Mouse (Mus musculus) frontal cortex, postnatal 36 days (tissue): ENCODE data around the gene Smg6.
"Not testable (repeated sequence)": the region's sequence is repeated elsewhere in the genome, so short reads cannot be mapped to it uniquely, and the experiment has no call there.

Source experiments
- DNase-seq, 2 experiments: peaks; one replicate each; pipeline ENCODE4 v3.0.0; 2022; ENCODE audit warnings: low spot score in 2 of 2

Gene Smg6

DNA sequence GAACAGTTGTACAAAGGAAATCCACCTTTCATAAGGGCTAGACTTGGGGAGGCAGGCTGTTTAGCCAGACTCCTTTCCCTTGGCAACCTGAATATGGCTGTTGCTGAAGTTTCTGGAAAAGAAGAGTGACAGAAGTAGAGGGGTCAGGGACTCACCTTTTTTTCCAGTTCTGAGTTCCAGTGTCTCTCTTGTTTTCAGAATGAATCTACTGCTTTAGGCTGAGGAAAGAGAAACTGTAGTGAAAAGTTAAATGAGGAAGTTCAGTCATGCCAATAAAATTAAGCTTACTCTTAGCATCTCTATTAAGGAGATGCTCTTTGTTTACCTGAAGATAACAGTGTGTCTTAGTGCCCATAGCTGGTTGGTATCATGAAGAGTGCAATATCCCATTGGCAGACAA lies 69.2 kb downstream of the Smg6 start:
- no peak for DNase-seq

DNA sequence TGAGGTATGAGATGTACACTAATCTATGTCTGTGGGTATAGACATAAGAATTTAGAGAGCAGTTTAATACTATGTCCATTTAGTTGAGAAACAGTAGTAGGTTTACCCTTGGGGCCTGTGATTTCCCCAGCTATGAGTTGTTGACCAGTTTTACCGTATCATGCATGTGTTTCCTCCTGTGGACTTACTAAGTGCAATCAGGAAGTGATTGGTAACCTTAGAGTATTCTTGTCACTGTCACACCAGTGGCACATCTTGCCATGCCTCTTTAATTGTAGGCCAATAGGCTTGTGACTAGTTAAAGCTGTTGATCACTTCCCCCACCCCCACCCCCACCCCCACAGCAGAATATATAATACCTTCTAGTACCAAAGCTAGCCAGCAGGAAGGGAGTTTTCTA lies 70.9 kb downstream of the Smg6 start:
- DNase-seq, result no peak

DNA sequence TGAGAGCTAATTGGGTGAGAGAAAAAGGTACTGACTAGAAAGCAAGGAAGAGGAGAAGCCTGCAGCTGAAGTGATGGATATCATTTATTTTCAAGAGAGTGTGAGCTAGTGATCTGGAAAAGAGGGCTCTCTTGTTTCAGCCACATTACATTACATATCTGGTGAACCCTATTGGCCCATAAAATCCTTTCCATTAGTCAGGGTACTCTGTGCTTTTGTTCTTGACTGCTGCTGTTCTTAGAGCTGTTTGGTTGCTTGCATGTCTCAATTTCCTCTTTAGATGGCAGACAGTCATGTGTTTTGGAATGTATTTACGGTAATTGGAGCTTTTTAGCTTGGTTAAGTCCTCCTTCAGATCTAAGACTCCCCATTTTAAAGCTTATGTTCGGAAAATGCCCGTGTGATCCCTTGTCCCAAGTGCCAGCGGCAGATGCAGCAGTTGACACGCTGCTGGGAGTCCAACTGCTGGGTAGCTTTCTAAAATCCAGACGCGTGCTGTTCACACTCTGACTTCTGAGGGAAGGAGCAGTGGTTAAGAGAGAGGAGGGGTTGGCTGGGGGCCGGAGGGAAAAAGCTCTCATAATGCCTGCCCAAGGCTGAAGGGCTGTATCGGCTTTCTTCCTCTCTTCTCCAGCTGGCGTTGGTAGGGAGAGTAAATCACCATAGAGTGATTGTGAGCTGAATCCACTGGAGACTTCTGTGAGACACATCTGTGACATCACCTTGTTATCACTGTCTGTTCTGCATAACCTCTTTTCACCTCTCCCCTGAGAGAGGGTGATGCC lies 75.4 kb downstream of the Smg6 start:
- DNase-seq, result no peak

DNA sequence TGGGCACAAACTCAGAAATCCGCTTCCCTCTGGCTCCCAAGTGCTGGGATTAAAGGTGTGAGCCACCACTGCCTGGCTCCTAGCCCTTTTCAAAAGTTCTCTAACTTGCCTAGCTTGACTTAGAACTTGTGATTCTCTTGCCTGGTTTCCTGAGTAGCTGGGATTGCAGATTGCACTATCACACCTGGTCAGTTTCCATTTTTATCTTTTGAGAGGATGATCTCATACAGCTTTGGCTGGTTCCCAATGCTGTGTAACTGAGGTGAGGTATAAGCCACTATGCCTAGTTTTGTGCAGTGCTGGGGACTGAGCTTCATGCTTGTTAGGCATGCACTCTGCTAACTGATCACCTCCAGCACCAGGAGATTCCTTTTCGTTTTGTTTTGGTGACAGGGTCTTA lies 82.6 kb downstream of the Smg6 start:
- no peak for DNase-seq

DNA sequence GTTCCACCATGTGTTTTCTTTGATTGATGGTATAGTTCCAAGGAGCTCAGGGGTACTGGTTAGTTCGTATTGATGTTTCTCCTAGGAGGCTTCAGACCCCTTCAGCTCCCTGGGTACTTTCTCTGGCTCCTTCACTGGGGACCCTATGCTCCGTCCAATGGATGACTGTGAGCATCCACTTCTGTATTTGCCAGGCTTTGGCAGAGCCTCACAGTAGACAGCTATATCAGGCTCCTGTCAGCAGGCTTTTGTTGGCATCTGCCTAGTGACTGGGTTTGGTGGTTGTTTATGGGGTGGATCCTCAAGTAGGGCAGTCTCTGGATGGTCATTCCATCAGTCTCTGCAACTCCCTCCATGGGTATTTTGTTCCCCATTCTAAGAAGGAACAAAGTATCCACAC lies 83.9 kb downstream of the Smg6 start:
- DNase-seq, result not testable (repeated sequence)

DNA sequence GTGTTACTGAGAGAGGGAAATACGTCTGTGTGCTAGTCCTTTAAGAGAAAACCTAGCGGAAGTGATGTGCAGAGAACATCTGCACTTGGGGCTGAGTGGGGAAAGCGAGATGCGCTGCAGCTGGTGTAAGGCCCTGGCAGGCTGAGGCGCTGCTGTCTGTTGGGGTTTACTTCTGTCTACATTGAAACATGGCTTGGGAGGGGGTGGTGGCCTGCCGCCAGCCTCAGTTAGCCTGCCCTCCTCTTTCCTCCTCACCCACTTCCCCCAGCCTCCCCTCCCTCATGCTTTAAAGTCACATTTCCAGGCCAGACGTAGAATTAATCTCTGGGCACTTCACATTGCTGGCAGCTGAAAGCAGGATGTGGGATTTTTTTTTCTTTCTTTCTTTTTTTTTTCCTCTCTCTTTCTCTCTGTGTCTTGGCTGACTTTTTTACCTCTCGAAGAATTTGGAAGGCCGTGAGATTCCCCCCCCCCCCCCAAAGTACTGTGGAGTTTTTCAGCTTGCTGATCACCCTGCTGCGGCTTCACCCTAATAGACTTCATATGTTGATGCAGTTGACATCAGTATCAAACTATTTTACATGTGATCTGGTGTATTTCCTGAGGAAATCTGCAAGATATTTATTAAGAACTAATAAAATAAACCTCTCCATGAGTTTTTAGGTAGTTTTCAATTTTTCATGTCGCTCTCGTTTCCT lies 87.5 kb downstream of the Smg6 start:
- DNase-seq, result peak; percentile 48 to 63

DNA sequence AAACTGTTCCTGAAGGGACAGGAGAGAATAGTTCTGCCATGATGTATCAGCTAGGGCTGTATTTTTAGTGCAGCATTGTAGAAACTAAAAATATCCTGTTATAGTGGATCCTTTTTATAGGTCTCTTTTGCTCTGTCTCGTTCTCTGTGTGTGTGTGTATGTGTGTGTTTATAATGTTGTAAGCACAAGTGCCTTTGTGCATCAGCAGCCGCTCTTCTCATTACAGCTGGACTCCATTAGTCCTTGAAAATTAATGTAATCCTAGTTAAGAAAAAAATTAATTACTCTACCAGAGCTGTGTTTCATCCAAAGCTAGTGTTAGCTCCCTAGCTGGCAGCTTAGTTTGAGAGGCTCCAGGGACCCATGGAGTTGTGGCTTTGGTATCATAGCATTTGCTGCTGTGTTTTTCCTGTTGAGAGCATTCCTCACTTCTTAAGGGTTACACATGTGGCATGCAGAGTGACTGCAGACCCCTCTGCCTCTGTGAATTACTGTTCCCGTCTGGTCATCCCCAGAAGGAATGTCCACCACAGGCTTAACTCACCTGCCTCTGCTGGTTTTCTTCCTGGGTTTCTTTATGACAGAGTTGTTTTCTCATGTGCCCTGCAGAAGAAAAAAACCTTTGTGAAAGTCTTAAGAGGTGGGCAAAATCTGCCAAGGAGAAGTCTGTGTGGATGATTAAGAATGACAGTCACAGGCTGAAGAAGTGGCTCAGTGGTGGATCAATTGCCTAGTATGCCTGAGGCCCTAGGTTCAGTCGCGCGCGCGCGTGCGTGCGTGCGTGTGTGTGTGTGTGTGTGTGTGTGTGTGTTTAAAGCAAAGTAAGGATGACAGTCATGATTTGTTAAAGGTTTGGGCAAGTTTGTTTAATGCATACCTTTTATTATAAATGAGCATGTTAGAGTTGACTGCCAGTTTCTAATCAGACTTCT lies 88.4 kb downstream of the Smg6 start:
- no peak for DNase-seq

DNA sequence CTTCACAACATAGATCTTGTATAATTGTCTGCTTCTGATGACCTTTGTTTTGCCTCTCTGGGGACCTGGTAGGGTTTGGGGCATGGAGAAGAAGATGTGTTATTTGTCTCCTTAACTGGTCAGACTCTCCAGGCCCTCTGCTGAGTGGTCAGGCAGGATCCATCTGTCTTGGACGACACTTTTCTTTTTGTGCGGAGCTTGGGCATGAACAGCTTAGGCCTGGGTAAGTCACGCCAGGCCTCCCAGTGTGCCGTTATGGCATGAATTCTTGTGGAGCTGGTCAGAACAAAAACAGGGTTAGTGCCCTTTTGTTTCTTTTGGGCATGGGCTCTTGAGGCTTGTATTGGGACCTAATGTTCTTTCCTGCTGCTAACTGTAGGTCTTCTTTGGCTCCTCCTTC lies 89.2 kb downstream of the Smg6 start:
- no peak for DNase-seq

DNA sequence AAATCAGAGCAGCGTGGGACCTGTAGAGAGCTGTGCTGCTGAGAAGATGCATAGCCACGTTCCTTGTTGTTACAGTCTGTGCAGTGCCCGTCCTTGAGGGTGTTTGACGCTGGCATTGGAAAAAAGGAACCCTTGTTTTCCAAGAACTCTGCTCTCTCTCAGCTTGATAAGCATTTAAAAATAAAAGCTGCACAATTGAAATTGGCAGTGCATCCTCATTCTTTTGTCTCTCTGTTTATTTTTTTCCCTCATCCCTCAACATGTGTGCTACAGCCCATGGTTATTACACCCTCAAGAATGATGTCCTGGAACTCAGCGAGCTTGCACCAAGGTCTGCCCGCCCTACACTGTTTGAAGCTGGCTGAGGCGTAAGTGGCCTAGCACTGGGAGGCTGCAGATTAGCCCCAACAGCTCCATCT lies 89.8 kb downstream of the Smg6 start:
- peak; percentile 37 to 38 for DNase-seq

DNA sequence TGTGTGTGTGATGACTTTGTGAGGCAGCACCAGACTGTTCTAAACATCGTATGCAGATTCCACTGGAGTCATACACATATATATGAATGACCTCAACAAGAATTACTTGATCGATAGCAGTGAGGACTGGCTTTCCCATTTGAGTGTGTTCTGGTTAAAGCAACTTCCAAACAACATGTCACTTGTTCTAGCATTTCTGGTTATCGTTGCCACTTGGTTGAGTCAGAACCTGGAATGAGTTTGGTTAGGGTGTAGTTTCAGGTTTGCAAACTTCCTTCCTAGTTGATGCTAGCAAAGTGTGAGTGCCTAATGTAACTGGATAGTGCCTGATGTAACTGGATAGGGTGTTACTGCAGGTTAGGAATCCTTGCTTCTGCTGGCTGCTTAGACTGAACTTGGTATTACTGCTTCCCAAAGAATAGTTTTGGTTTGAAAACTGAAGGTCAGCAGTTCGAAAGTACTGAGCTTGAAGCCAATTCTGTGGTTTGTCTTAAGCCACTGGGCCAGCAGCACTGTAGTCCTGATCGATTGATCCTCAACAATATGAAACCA lies 90.8 kb downstream of the Smg6 start:
- DNase-seq, result no peak

DNA sequence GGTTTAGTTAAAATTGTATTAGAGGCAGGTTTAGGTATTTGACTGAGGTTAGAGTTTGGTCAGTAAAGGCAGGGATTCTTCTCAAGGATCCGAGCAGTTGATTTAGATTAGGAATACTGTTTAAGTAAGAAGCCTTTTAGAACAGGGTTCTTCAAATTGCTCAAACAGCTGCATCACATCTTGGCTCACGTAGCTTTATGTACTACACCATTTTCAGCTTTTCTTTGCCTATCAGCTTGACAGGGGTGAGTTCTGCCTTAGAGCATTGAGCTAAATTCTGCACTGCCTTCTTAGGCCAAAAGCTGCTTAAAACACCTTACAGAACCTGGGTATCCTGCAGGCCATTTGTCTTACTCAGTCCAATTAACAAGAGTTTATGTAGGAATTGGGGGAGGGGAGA lies 92.2 kb downstream of the Smg6 start:
- no peak for DNase-seq

DNA sequence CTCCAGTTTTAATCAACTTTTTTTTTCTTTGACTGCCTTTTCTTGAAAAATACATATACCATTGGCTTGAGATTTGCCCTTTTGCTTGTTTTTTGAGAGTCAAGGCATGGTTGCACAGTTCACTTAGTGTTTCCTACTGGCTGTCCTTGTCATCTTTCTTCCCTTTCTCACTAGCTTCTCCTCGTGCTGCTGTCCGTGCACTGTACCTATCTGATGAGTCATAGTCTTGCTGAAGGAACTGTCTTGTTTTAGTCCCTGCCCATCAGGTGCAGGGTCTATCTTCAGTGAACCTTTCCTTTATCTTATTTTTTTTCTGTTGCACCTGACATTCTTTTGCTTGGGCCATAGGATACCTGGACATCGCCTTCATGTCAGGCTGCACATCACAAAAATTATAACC lies 101.4 kb downstream of the Smg6 start:
- DNase-seq, result no peak

DNA sequence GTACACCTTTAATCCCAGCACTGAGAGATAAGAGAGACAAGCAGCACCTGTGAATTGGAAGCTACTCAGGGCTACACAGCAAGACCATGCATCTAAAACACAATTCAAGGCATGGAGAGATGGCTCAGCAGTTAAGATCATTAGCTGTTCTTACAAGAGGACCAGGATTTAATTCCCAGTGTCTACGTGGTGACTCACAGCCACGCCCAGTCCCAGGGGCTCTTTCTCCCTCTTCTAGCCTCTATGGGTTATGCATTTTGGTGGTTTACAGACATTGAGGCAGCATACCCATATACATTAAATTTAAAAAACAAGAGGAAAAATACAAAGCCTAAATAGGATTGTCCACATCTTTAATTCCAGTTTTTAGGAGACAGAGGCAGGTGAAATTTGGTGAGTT lies 102.0 kb downstream of the Smg6 start:
- no peak for DNase-seq

DNA sequence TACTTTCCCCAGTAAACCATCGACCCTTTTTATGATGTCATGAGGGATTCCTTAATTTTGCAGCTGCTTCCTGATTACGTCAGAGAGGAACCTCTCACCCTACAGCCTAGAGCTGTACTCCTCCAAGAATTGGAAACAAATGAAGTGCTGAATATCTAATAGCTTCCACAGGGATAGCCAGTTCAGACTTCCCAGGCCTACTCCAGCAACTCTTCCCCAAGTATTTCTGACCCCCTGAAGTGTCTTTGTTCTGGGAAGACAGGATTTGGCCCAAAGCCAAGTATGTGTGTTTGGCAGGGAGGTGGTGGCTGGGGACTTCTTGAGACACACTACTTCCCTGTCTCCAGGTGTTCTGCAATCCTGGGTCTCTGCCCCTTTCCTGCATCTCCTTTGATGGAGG lies 105.6 kb downstream of the Smg6 start:
- no peak for DNase-seq

DNA sequence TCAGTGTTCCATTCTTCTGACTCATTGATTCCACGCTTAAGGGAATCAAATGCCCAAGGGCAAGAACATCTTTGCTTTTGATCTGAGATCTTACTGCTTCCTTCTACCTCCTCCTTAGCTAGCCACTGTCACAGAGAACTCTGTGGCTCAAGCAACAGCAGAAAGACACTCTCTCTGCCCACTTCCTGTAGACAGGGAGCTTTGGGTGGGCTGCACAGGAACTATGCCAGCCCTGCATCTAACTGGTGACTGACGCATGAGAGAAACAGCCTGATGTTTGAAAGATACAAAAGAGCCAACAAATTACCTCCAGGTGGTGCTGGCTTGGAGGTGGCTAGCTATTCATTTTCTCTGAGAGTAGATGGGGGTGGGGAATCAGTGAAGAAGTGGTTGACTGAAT lies 107.3 kb downstream of the Smg6 start:
- no peak for DNase-seq

DNA sequence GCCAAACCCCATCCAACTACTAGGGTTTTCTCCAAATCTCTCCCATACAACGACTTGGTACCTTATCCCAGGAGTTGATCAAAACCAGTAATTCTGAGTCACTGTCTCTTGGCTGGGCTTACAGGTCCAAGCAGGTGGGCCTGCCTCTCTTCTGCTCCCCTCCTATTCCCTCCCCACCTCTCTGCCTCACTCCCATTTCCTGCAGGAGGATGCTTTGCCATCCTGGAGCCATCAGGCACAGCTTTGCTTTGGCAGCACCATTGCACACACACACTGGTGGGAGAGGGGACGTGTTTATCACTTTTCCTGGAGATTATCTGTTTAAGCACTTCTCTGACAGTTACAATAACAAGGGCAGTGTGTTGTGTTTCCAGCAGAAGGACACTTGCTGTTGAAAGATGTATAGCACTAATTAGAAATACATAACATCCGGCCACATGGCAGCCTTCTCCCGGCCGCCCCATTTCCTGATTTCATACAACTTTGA lies 108.0 kb downstream of the Smg6 start:
- DNase-seq, result no peak

DNA sequence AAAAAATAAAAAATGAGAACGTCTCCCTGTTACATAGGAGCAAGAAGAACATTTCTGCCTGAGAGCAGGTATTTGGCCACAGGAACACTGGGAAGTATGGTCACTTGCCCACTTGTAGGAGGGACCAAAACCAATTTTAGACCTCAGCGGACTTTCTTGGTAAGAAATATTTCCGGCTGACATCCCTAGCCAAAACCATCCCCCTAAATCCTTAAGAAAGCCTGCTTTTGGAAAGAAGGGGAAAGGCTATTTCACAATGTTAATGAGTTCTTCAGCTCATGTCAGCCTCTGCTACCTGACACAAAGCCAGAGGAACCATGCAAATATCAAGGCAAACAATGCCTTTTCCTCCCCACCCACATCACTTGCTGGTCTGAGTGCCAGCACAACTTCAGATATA lies 108.5 kb downstream of the Smg6 start:
- DNase-seq, result no peak

DNA sequence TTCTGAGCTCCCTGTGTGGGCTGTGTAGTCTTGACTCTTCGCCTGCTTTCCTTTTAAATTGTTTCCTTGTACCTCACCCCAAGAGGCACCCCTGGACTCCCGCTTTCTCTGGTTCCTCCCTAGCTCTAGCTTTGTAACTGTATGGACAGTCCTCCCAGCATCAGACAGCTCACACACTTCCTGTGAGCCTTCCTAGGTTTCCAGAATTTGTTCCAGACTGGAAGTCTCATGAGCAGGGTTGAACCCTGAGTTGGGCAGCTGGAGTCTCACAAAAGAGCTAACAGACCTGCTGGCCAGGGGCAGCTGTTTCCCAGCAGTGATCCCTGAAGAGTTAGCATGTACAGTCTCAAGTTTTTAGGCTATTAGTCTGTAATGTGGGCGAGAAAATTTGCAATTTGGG lies 118.7 kb downstream of the Smg6 start:
- DNase-seq, result no peak

DNA sequence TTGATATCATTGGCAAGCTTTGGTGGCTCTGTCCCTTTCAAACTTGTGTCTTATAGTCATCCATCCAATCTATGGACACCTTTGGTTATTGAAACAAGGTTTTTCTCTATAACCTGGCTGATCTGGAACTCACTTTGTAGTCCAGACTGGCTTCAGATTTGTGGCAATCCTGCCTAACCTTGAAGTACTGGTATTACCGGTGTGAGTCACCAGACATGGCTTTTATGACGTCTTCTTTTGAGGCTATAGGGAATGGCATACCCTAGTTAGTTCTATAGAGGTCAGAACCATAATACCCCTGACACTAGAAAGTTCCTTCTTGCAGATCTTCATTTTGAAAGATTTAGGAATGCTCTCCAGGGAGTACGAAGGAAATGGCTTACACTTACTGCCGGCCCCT lies 120.2 kb downstream of the Smg6 start:
- DNase-seq, result no peak

DNA sequence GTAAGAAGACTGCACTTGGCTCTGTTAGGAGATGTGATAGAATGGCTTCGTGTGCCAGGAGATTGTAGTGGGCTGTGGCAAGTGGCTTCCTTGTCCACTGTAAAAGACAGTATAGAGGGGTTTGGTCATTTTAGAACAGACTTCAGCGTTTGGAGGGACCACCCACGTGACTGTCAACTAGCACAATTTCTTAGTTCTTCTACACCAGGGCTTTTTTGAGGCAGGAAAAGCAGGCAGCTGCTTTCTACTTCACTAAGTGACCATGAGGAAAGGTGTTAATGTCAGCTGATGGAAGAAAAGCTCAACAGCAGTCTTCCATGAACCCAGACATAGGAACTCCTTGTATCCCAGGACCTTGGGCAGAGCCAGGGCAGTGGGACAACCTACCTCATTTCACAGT lies 121.0 kb downstream of the Smg6 start:
- no peak for DNase-seq

DNA sequence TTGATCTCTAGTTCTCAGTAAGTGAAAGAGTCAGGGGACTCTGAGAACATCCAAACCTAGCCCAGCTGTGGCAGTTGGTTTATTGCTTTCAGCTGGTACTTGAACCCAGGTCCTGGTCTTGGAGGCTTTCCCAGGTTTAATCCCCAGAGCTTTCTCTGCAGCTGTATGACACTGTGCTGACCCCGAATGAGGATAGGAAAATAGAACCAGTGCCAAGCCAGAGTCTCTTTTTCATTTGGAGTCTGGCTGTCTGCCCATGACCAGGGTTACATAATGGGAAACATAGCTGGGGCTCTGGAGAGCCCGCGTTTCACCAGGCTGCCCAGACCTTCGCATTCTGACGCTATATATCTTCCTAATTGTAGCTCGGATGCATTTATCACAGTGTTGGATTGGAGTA lies 121.4 kb downstream of the Smg6 start:
- DNase-seq, result peak; percentile 42 to 66
